Mouse (Mus musculus) C2C12 (cell line): ENCODE measurements at regions not wholly inside any gene's neighbourhood (a gene's known extent, or its start where the extent isn't known, plus 50 kb on each side); places are given as distances from the start of the nearest gene placed in this dataset.

ENCODE experiments used
- CTCF ChIP-seq: IDR thresholded peaks from one replicate; pipeline ENCODE4 v1.5.1; 2011; ENCODE audit not compliant: control insufficient read depth, insufficient read depth, insufficient read length
- FOSL1 ChIP-seq: IDR thresholded peaks from one replicate; pipeline ENCODE4 v1.8.0; 2011; ENCODE audit warnings: mild to moderate bottlenecking, low read length; ENCODE audit not compliant: poor library complexity, insufficient read depth, severe bottlenecking
- MYOG ChIP-seq: IDR thresholded peaks from one replicate; pipeline ENCODE4 v1.6.1; 2011; ENCODE audit not compliant: control insufficient read depth, insufficient read length; ENCODE audit errors: extremely low read depth

GRCm38 (mm10) chr3:38344283-38344682 is 140.4 kb downstream of the Ankrd50 start:
- TF ChIP-seq FOSL1 (no peak), CTCF (no peak), MYOG (no peak)
